Mouse (Mus musculus) spleen, adult 2 months (tissue): ENCODE measurements around the gene Cntln.

ENCODE experiments used
- CTCF ChIP-seq: fragments of 200-500 bp; IDR thresholded peaks from 2 replicates; pipeline ENCODE4 v1.5.1; 2011; ENCODE audit warnings: mild to moderate bottlenecking, inconsistent platforms; ENCODE audit not compliant: insufficient read depth, insufficient read length, insufficient replicate concordance; ENCODE audit errors: extremely low read depth
- POLR2A ChIP-seq: fragments of 200-500 bp; IDR thresholded peaks from 2 replicates; pipeline ENCODE4 v1.6.1; 2011; ENCODE audit warnings: low read depth, low read length, inconsistent platforms

- TF ChIP-seq CTCF: no peak
- no peak for TF ChIP-seq POLR2A
Observed at GRCm38 (mm10) chr4:84884539-84885270, 596 bp downstream of the Cntln start.
